Mouse (Mus musculus) spleen, adult 2 months (tissue): ENCODE data around the gene Corin. TPM values are rescaled to one million over a fixed set of nuclear protein-coding genes. Genes with fewer than 3 reads are reported as not detected.

ENCODE experiments used
- DNase-seq, 2 experiments: peaks; one replicate each; pipeline versions ENCODE4 v3.0.0 to v3.0.0-alpha.2; 2012 to 2021; ENCODE audit warnings: low spot score in 2 of 2, low read depth in 1 of 2
- H3K27ac ChIP-seq: fragments of 200-500 bp; 2 replicates; pipeline ENCODE4 v1.5.1; 2012; ENCODE audit warnings: low read length, inconsistent platforms; ENCODE audit not compliant: insufficient read depth
- H3K27me3 ChIP-seq: fragments of 200-500 bp; 2 replicates; pipeline ENCODE4 v1.6.1; 2012; ENCODE audit warnings: mild to moderate bottlenecking, moderate library complexity, low read length, inconsistent platforms; ENCODE audit not compliant: control insufficient read depth, insufficient read depth
- H3K36me3 ChIP-seq: fragments of 200-500 bp; 2 replicates; pipeline ENCODE4 v1.6.1; 2012; ENCODE audit warnings: mild to moderate bottlenecking, low read length, inconsistent platforms; ENCODE audit not compliant: control insufficient read depth, insufficient read depth
- H3K4me1 ChIP-seq: fragments of 200-500 bp; 2 replicates; pipeline ENCODE4 v1.6.1; 2011; ENCODE audit warnings: inconsistent platforms; ENCODE audit not compliant: control insufficient read depth, insufficient read depth, insufficient read length
- H3K4me3 ChIP-seq: fragments of 200-500 bp; 2 replicates; pipeline ENCODE4 v1.5.1; 2011; ENCODE audit warnings: mild to moderate bottlenecking, inconsistent platforms; ENCODE audit not compliant: insufficient read depth, insufficient read length; ENCODE audit errors: extremely low read depth
- CTCF ChIP-seq: fragments of 200-500 bp; IDR thresholded peaks from 2 replicates; pipeline ENCODE4 v1.5.1; 2011; ENCODE audit warnings: mild to moderate bottlenecking, inconsistent platforms; ENCODE audit not compliant: insufficient read depth, insufficient read length, insufficient replicate concordance; ENCODE audit errors: extremely low read depth
- POLR2A ChIP-seq: fragments of 200-500 bp; IDR thresholded peaks from 2 replicates; pipeline ENCODE4 v1.6.1; 2011; ENCODE audit warnings: low read depth, low read length, inconsistent platforms
- WGBS: fragments of 180-500 bp; shearing (Covaris S2); methylation state at CpG from one replicate; pipeline ENCODE4 v1.1.7; 2018; 5-methylcytosine and 5-hydroxymethylcytosine counted together
- polyA plus RNA-seq: library from polyadenylated mRNA; depleted of rRNA; stranded (reverse); fragments of >200 nt; gene quantifications from 2 replicates; pipeline ENCODE4 v1.2.3, GENCODE M21; 2012; rRNA removed

The Corin gene
- polyA plus RNA-seq: 0.02 and 0.06 TPM in 2 replicates

DNA sequence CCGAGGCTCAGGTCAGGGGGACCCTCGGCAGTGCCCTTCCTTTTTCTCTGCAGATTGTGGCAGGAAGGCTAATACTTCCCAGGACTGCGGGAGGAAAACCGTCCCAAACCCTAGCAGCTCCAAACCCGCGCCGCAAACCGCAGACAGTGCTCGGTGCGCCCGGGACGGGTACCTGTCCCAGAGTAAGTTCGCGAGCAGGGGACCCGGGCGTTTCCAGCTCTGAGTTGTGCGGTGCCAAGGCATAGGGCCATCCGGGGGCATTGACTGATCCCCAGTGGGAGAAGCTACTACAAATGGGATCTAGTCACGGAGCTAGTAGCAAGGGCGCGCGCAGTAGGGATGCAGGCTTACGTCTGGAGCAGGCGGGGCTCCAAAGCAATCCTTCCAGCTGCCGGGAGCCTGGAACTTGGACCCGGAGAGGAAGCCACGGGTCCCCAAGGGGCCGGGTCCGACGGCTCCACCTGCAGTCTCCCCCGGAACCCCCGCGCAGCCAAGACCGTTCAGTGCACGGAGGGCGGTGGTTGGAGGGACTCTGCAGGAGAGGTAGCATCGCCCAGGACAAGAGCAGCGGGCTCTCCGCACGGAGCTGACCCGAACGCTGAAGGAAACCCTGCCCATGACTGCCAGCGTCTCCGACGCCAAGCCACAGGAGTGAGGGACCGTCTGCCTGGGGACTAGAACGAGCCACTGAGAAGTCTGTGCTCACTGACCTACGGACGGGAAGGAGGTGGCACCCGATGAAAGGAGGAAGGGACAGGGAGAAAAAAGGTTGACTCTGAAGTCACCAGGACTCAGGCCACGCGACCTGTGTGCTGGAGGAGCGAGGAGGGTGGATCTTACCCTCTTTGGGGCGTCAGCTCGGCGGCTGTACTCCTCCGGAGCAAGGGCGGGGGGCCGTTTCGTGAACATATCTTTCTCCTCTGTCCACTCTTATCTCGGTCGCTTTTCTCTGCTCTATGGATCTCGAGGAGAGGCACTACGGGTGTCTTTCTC, at the start of gene Corin:
Gene Corin, minus strand, starts transcription at position 943 of the 993 bp plus-strand sequence.
- H3K36me3 ChIP-seq: no peaks in the 10 kb centered on the region
- no peak within 1 kb of the TSS for H3K27ac ChIP-seq
- TF ChIP-seq POLR2A: no peak
- TF ChIP-seq CTCF: no peak
- H3K27me3 ChIP-seq: peaks cover 8% of the 10 kb centered on the region
- DNase-seq: no peak
- 4% methylated on average over 64 of the region's 64 CpGs for WGBS
- no peak within 1 kb of the TSS for H3K4me3 ChIP-seq
- no peaks in the 10 kb centered on the region for H3K4me1 ChIP-seq

DNA sequence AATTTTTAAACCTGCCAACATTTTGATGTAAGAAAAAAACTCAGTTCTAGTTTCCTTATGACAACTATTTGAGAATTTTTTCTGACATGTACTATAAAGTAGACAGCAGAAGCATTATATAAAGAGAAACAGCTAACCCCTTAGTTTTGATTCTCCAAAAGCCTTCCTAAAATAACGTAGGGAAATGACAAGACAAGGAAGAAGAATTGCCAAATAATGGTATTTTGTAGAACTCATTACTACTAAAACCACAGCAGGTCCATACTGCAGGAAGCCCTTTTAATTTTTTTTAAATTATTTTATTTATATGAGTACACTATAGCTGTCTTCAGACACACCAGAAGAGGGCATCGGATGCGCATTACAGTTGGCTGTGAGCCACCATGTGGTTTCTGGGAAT, 46.9 kb upstream of the Corin start:
- Histone ChIP-seq H3K27me3 (no peaks in the 10 kb centered on the region), H3K4me1 (no peaks in the 10 kb centered on the region), H3K36me3 (no peaks in the 10 kb centered on the region; the same call in 1 of the 2 replicates), H3K27ac (no peak overlapping the region), H3K4me3 (no peak overlapping the region)
- TF ChIP-seq POLR2A (no peak), CTCF (no peak)
- WGBS: 90% methylated on average over 3 of the region's 3 CpGs
- DNase-seq: no peak

DNA sequence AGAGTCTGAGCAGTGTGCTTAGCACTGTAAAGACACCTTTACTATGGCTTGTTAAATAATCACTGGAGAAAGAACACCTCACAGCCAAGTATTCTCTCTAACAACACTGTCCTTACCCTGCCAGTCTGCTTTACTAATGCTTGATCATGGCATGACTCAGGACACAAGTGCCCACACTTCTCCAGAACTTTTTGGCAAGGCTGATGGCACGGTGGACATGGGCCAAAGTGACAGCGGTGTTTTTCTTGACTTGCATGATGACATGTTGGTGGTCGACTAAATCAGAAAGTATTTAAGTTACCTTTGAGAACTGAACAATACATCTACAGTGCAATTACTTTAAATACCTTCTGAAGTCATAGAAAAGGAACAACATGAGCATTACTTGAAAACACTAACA, 24.6 kb upstream of the Corin start:
- 91% methylated on average over 3 of the region's 3 CpGs for WGBS
- Histone ChIP-seq H3K27me3 (no peaks in the 10 kb centered on the region), H3K36me3 (peaks cover 11% of the 10 kb centered on the region), H3K4me1 (no peaks in the 10 kb centered on the region), H3K4me3 (no peak overlapping the region), H3K27ac (no peak overlapping the region)
- TF ChIP-seq CTCF: no peak
- TF ChIP-seq POLR2A: no peak
- DNase-seq: no peak

DNA sequence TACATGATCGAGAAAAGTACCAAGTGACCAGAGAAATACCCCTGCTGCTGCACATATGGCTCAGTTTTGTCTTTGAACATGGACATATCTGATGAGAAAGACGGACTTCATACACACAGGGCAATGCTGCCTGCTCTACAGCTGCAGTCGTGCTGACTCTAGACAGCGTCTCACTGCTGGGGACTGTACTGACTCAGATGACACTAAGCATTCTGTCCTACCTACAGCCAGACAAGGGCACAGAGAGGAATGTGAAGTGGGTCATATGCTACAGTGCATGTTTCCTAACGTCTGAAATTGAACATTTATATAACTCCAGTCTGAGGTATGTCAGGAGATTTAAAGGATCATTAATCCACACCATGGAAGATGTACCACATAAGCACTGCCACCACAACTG, 9.5 kb upstream of the Corin start:
- Histone ChIP-seq H3K4me3 (no peak overlapping the region), H3K27me3 (no peaks in the 10 kb centered on the region), H3K27ac (no peak overlapping the region), H3K4me1 (no peaks in the 10 kb centered on the region), H3K36me3 (peaks cover 8% of the 10 kb centered on the region; the same call in 1 of the 2 replicates)
- TF ChIP-seq POLR2A (no peak), CTCF (no peak)
- WGBS: 90% methylated on average over 5 of the region's 5 CpGs
- no peak for DNase-seq

- Histone ChIP-seq H3K36me3 (no peaks in the 10 kb centered on the region), H3K4me3 (no peak overlapping the region), H3K27ac (no peak overlapping the region), H3K4me1 (no peaks in the 10 kb centered on the region), H3K27me3 (peaks cover 8% of the 10 kb centered on the region)
- TF ChIP-seq POLR2A (no peak), CTCF (no peak)
- 61% methylated on average over 5 of the region's 5 CpGs for WGBS
- DNase-seq: no peak
Observed at GRCm38 (mm10) chr5:72505740-72506139, 1.5 kb upstream of the Corin start.

DNA sequence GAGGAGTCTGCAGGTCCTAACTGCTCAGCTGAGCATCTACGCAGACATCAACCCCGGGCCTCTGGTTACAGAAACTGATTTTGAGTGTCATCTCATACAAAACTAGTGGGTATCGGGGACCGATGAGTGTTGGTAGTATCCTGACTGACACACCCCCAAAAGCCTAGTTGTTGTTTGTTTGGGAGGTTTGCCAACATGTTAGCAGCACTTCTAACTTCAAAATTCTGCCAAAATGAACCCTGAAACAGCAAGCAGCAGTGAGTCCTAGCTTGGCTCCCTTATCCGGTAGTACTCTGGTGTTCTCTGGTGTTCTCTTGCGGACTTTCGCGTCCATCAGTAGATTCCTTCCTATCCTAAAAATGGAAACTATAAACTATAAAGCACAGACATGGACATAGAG, 1.5 kb downstream of the Corin start:
- no peak for TF ChIP-seq CTCF
- no peak for TF ChIP-seq POLR2A
- H3K27me3 ChIP-seq: peaks cover 8% of the 10 kb centered on the region
- DNase-seq: no peak

DNA sequence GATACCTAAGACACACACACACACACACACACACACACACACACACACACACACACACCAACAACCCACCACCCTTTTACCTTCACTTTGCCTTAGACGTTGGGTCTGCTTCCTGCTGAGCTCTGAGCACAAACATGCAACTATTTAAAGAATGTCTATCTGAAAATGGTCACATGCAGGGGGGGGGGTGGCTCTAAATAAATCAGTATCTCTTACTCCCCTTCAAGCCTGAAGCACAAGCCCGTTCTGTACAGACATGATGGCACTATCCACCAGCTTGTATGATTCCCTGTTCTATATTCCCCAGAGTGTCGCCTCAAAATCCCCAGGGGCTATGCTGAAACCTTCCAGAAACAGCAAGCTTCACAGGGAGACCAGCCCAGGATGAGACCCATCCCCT, 2.5 kb downstream of the Corin start:
- H3K4me3 ChIP-seq: no peak overlapping the region
- H3K36me3 ChIP-seq: no peaks in the 10 kb centered on the region
- TF ChIP-seq CTCF (no peak), POLR2A (no peak)
- WGBS: 57% methylated on average over 3 of the region's 3 CpGs
- peaks cover 8% of the 10 kb centered on the region for H3K27me3 ChIP-seq
- no peak for DNase-seq
- H3K27ac ChIP-seq: no peak overlapping the region
- H3K4me1 ChIP-seq: no peaks in the 10 kb centered on the region

More for the DNA sequence above, 1.5 kb downstream of the Corin start:
- H3K36me3 ChIP-seq: no peaks in the 10 kb centered on the region
- no peak overlapping the region for H3K27ac ChIP-seq
- WGBS: 78% methylated on average over 8 of the region's 8 CpGs
- no peaks in the 10 kb centered on the region for H3K4me1 ChIP-seq
- no peak overlapping the region for H3K4me3 ChIP-seq
